Mouse (Mus musculus): ENCODE measurements around the gene Rps11. TPM values are rescaled to one million over a fixed set of nuclear protein-coding genes. Genes with fewer than 3 reads are reported as not detected.
A peak's percentile ranks its signal among the peaks of the same experiment; 100 is the strongest.
"Not testable (repeated sequence)": the region's sequence is repeated elsewhere in the genome, so short reads cannot be mapped to it uniquely, and the experiment has no call there.

Gene Rps11
- polyA plus RNA-seq, 1 experiment = 1,675 TPM

DNA sequence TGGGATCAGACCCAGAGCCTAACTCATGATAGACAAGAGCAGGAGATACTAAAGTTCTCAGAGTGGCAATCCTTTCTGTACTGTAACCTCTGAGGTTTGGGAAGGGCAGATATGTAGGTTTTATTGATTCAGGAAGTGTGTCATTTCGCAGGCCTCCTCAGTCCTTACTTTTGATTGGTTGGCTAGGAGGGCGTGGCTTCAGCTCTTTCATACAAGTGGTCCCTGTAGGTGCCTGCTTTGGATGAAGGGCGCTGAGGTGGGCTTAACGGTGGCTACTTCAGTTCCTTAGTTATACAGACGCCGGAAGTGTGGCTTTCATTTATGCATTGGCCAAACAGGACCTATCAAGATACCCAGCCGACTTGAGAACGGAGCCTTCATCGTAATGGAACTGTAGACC is 31.4 kb upstream of the Rps11 start:
- no peak for TF ChIP-seq CTCF (IDR thresholded peaks at IDR 0.05; ENCODE audit: low read depth, low read length)
- no peak for TF ChIP-seq POLR2A (IDR thresholded peaks at IDR 0.05; ENCODE audit: borderline replicate concordance, low read depth, low read length)
- H3K27ac ChIP-seq (ENCODE audit: insufficient read depth, low read depth, low read length) = no peak overlapping the region
- H3K4me3 ChIP-seq (ENCODE audit: insufficient read depth, low read length) = no peak overlapping the region
- peaks cover 9% of the 10 kb centered on the region for H3K4me1 ChIP-seq (ENCODE audit: control insufficient read depth, insufficient read depth, low read length)

- Histone ChIP-seq H3K27ac (ENCODE audit: insufficient read depth, low read depth, low read length) (peak overlapping the region; percentile 10), H3K4me3 (ENCODE audit: insufficient read depth, low read length) (peak overlapping the region; percentile 31), H3K4me1 (ENCODE audit: control insufficient read depth, insufficient read depth, low read length) (peaks cover 14% of the 10 kb centered on the region)
- TF ChIP-seq POLR2A (IDR thresholded peaks at IDR 0.05; ENCODE audit: borderline replicate concordance, low read depth, low read length) (no peak), CTCF (IDR thresholded peaks at IDR 0.05; ENCODE audit: low read depth, low read length) (peak; percentile 66)
Observed at GRCm38 (mm10) chr7:45154993-45155514, 30.8 kb upstream of the Rps11 start.

DNA sequence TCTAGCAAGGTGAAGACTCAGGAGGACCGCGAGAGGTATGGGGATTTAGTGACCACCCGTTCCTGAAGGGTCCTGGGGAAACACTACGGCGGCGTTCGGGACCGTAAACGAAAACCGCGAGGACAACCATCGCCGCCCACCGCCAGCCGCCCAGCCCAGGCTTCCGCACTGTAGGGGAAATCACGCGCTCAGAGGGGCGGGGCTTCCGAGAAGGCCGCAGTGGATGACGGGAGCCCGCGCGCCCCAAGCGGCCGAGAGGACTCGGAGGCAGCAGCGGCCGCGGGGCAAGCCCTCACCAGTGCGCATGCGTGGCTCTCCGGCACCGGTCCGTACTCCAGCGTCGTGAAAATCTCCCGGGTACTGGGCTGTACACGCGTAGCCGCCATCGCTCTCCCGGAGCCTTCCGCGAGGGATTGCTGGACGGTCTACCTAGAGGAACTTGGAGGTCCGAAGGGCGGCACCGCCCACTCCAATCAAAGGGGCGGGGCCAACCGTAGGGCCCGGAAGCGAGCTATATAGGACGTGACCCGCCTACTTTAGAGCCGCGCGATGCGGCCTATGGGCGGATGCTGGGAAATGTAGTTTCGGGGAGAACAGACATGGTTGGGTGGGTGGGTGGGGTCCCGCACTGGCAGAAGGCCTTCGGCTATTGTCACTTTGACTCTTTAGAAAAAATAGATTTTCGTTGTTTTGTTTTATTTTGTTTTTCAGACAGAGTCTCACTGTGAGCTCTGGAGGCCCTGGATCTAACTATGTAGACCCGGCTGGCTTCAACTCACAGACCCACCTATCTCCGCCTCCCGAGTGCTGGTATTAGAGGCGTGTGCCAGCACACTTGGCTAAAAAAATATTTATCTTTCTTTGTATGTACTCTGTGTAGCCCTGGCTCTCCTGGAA is 30.1 kb upstream of the Rps11 start, which contains the start of the genes Pih1d1 and Aldh16a1:
Gene Pih1d1, plus strand, starts transcription at position 208 of the 897 bp plus-strand sequence.
Gene Aldh16a1, minus strand, starts transcription at position 489 of the 897 bp plus-strand sequence.
- H3K27ac ChIP-seq (ENCODE audit: insufficient read depth, low read depth, low read length) = peak within 1 kb of the TSS; percentile 96
- TF ChIP-seq CTCF (IDR thresholded peaks at IDR 0.05; ENCODE audit: low read depth, low read length) (no peak), POLR2A (IDR thresholded peaks at IDR 0.05; ENCODE audit: borderline replicate concordance, low read depth, low read length) (peak; percentile 63; the same call in 1 of the 2 replicates)
- H3K4me3 ChIP-seq (ENCODE audit: insufficient read depth, low read length) = peak within 1 kb of the TSS; percentile 87
- H3K4me1 ChIP-seq (ENCODE audit: control insufficient read depth, insufficient read depth, low read length) = peaks cover 15% of the 10 kb centered on the region

DNA sequence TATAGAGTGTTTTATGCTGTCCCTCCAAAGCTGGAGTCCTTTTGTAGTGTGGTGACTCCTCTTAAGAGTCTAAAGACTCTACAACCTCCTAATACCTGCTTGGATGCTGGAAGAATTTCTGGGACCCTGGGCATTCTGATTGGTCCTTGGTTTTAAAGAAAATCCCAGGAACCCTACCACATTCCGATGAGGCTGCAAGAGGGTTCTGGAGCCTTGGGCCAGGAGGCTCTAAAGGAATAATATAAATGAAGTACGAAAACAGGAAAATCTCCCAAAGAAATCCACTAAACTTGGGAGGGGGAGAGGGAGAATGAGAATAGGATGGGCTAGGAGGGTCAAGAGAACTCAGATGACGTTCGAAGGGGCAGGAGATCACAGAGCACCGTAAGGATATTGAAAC is 29.3 kb upstream of the Rps11 start:
- TF ChIP-seq CTCF (IDR thresholded peaks at IDR 0.05; ENCODE audit: low read depth, low read length) = no peak
- no peak for TF ChIP-seq POLR2A (IDR thresholded peaks at IDR 0.05; ENCODE audit: borderline replicate concordance, low read depth, low read length)
- Histone ChIP-seq H3K4me1 (ENCODE audit: control insufficient read depth, insufficient read depth, low read length) (peaks cover 15% of the 10 kb centered on the region), H3K27ac (ENCODE audit: insufficient read depth, low read depth, low read length) (peak overlapping the region; percentile 84), H3K4me3 (ENCODE audit: insufficient read depth, low read length) (peak overlapping the region; percentile 87)

DNA sequence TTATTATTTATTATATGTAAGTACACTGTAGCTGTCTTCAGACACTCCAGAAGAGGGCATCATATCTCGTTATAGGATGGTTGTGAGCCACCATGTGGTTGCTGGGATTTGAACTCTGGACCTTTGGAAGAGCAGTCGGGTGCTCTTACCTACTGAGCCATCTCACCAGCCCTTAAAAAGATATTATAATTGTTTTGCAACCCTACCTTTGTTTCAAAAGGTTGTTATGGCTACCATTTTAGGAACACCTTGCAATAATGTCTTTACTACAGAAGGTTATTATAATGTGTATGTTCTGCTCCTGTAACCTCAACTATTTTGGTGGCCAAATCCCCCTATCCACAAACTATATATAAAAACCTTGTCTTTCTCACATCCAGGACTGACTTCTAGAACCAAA is 28.8 kb upstream of the Rps11 start:
- H3K4me1 ChIP-seq (ENCODE audit: control insufficient read depth, insufficient read depth, low read length) = peaks cover 15% of the 10 kb centered on the region
- H3K4me3 ChIP-seq (ENCODE audit: insufficient read depth, low read length); H3K27ac ChIP-seq (ENCODE audit: insufficient read depth, low read depth, low read length): not testable (repeated sequence)

DNA sequence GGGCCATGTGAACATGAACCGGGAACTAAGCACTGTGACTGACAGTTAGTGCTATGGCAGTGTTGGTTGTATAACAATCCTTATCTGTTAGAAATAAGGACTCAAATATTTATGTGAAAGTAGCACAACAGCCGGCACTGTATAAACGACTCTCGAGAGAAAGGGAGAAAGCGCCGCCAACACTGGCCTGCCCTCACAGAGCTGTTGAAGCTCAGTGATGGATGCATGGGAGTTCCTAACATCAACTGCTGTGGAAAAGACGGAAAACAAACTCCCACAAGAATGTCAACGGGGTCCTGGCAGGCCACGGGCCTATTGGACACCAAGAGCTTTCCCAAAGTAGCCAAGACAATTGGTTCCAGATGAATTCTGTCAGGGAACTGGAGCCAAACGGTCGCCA is 27.1 kb upstream of the Rps11 start:
- no peak overlapping the region for H3K27ac ChIP-seq (ENCODE audit: insufficient read depth, low read depth, low read length)

DNA sequence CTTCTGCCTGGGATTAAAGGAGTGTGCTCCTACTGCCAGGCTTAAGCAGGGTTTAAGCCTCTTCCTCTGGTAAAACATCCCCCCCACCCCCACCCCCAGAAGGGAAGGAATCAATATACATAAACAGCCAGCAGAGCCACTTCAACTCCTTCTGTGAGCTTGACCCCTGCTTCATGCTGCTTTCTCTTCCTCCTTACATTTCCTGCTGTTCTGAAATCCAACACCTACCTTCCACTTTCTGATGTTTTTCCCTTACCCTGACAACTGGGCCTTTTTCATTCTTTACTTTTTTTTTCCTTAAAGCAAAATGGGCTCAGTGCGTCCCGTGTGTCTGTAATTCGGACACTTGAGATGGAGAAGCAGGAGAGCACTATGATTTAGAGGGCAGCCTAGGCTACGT is 26.1 kb upstream of the Rps11 start:
- TF ChIP-seq CTCF (IDR thresholded peaks at IDR 0.05; ENCODE audit: low read depth, low read length) = no peak
- TF ChIP-seq POLR2A (IDR thresholded peaks at IDR 0.05; ENCODE audit: borderline replicate concordance, low read depth, low read length) = no peak
- Histone ChIP-seq H3K4me3 (ENCODE audit: insufficient read depth, low read length) (no peak overlapping the region), H3K4me1 (ENCODE audit: control insufficient read depth, insufficient read depth, low read length) (peaks cover 15% of the 10 kb centered on the region), H3K27ac (ENCODE audit: insufficient read depth, low read depth, low read length) (peak overlapping the region; percentile 24)

More for the DNA sequence above, 27.1 kb upstream of the Rps11 start:
- H3K4me3 ChIP-seq (ENCODE audit: insufficient read depth, low read length) = no peak overlapping the region
- peaks cover 15% of the 10 kb centered on the region for H3K4me1 ChIP-seq (ENCODE audit: control insufficient read depth, insufficient read depth, low read length)
- TF ChIP-seq POLR2A (IDR thresholded peaks at IDR 0.05; ENCODE audit: borderline replicate concordance, low read depth, low read length) (no peak), CTCF (IDR thresholded peaks at IDR 0.05; ENCODE audit: low read depth, low read length) (no peak)

DNA sequence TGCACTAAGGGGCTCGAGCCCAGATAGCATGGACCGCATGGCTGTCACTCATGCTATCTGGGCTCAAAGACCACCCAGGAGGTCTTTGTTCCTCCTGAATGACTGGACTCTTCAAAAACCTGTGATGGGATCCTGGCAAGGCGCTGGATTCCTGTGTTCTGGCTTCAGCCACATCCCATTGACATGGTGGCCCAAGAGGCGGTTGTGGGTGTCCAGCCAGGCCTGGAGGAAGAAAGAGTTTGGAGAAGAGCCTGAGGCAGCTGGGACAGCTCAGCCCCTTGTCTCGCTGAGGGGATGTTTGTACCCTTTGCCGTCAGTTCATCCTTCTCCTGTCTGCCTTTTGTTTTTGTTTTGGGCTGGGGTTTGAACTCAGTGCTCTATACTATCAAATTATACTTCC is 25.3 kb upstream of the Rps11 start:
- Histone ChIP-seq H3K4me3 (ENCODE audit: insufficient read depth, low read length) (no peak overlapping the region), H3K27ac (ENCODE audit: insufficient read depth, low read depth, low read length) (no peak overlapping the region), H3K4me1 (ENCODE audit: control insufficient read depth, insufficient read depth, low read length) (peaks cover 15% of the 10 kb centered on the region)
- TF ChIP-seq POLR2A (IDR thresholded peaks at IDR 0.05; ENCODE audit: borderline replicate concordance, low read depth, low read length) (no peak), CTCF (IDR thresholded peaks at IDR 0.05; ENCODE audit: low read depth, low read length) (no peak)

- Histone ChIP-seq H3K27ac (ENCODE audit: insufficient read depth, low read depth, low read length) (no peak overlapping the region), H3K4me3 (ENCODE audit: insufficient read depth, low read length) (no peak overlapping the region)
- TF ChIP-seq POLR2A (IDR thresholded peaks at IDR 0.05; ENCODE audit: borderline replicate concordance, low read depth, low read length) = no peak
- no peak for TF ChIP-seq CTCF (IDR thresholded peaks at IDR 0.05; ENCODE audit: low read depth, low read length)
Observed at GRCm38 (mm10) chr7:45148534-45149098, 24.4 kb upstream of the Rps11 start.

DNA sequence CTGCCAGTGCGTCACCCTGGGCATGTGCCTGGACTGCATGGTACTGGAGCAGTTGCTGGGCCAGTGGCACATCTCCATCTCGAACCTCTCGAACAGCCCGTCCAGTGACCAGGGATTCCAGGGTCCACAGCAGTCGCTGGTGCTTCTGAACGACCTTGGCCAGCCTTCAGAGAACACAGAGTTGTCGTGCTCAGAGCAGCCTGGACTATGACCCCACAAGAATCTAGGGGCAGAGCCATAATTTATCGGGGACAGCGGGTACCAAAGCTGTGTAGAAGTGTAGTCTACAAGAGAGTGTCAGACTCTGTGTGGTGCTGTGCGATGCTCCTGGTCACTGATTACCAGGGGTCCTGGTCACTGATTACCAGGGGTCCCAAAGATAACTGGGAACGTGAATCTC is 23.7 kb upstream of the Rps11 start:
- TF ChIP-seq CTCF (IDR thresholded peaks at IDR 0.05; ENCODE audit: low read depth, low read length) (no peak), POLR2A (IDR thresholded peaks at IDR 0.05; ENCODE audit: borderline replicate concordance, low read depth, low read length) (no peak)
- Histone ChIP-seq H3K4me3 (ENCODE audit: insufficient read depth, low read length) (no peak overlapping the region), H3K27ac (ENCODE audit: insufficient read depth, low read depth, low read length) (no peak overlapping the region), H3K4me1 (ENCODE audit: control insufficient read depth, insufficient read depth, low read length) (peaks cover 15% of the 10 kb centered on the region)

More at GRCm38 (mm10) chr7:45148534-45149098, 24.4 kb upstream of the Rps11 start:
- H3K4me1 ChIP-seq (ENCODE audit: control insufficient read depth, insufficient read depth, low read length) = peaks cover 15% of the 10 kb centered on the region

Measured in bone marrow macrophage, adult 2 months (primary cell).